Mouse (Mus musculus): ENCODE measurements around the gene Timmdc1. TPM values are rescaled to one million over a fixed set of nuclear protein-coding genes. Genes with fewer than 3 reads are reported as not detected.

Gene Timmdc1
- polyA plus RNA-seq, 1 experiment from 2014 or later: 21.5 TPM

DNA sequence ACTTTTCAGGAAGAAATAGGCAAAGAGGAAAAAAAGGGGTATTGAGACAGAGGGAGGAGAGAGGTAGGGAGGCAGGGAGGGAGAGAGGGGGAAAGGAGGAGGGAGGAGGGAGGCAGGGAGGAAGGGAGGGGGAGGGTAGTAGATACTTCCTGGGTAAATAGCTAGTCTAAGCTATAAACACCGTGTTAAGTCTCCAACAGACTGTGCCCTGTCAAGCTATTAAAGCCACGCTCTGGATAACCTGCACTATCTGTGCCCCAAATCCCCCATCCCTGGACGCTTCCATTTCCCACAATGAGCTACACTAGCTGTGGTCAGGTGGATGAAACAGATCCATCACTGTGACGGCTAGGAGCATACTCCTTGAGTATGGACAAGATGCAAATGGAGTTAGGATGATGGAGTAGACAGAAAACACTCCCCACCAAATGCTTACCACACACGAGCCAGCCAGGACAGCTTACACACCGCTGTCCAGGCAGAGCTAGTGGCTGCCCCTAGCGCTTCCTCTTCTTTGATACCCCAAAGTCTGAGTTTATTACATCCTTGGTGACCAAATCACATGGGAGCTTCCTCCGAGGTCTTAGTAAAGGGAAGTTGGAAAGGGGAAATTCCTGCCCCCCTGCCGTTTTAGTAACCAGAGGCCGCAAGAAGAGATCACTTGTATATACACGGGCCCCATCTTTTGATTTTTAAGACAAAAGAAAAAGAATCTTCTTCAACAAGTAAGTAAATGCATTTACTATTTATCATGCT lies 65.5 kb downstream of the Timmdc1 start:
- Histone ChIP-seq H3K27me3 (ENCODE audit: control insufficient read depth, insufficient read depth, low read length) (no peaks in the 10 kb centered on the region), H3K4me2 (ENCODE audit: low read depth, low read length) (no peak overlapping the region), H3K27ac (replicated peaks; ENCODE audit: low read depth, low read length) (no peak overlapping the region), H3K9ac (replicated peaks; ENCODE audit: low read length) (no peak overlapping the region), H3K36me3 (replicated peaks; ENCODE audit: control insufficient read depth, insufficient read depth, low read depth, low read length) (no peaks in the 10 kb centered on the region), H3K4me3 (ENCODE audit: low read depth, low read length) (no peak overlapping the region), H3K4me1 (ENCODE audit: control insufficient read depth, insufficient read depth, low read length) (no peaks in the 10 kb centered on the region), H3K9me3 (replicated peaks; ENCODE audit: control insufficient read depth, low read length) (no peaks in the 10 kb centered on the region)
- 58% methylated on average over 11 of the region's 11 CpGs for WGBS
- DNase-seq (ENCODE audit: low spot score): no peak
- no peak for ATAC-seq (replicated peaks; ENCODE audit: insufficient number of reproducible peaks, low FRiP score, low TSS enrichment, low read depth)

DNA sequence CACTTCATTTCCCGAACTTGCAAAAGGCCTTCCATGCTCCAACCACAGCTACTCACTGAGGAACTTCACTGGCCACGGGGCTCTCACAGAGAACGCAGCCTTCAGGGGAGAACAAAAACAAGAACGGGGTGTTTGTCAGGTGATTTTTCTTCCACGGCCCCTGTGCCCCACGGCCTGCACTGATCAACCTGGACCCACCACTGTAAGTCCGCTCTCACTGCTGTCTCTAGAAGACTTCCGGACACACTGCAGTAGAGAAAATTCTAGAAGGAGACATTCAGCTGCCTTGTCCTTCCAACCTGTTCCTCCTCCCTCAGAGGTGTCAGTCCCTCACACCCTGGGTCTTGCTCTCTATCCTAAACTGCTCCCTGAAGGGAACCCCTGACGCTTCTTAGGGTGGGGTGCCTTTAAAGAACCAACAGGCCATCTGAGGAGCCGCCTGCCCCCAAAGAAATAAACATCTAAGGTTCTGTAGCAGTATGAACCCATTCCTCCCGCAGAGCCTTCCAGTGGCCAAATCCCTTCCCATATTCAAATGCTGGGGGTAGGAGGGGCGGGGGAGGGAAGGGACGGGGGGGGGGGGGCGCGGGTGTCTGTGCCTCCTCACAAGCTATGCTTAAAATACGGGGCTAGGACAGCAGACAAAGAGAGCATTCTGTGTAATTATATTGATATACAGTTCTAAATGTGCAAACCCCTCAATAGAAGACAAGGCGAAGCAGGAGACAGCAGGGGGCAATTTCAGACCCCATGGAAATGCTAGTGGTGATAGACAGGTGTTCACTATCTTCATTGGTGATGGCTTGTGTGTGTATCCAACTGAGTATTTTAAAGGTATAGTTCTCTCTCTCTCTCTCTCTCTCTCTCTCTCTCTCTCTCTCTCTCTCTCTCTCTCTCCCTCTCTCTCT lies 66.7 kb downstream of the Timmdc1 start, which contains the start of gene Cd80:
Cd80 (plus strand) TSS at position 51 of the 908 bp plus-strand sequence.
- WGBS: 81% methylated on average over 15 of the region's 17 CpGs
- no peak for DNase-seq (ENCODE audit: low spot score)
- H3K27me3 ChIP-seq (ENCODE audit: control insufficient read depth, insufficient read depth, low read length): no peaks in the 10 kb centered on the region
- H3K9me3 ChIP-seq (replicated peaks; ENCODE audit: control insufficient read depth, low read length): no peaks in the 10 kb centered on the region
- no peak within 1 kb of the TSS for H3K4me2 ChIP-seq (ENCODE audit: low read depth, low read length)
- no peak for ATAC-seq (replicated peaks; ENCODE audit: insufficient number of reproducible peaks, low FRiP score, low TSS enrichment, low read depth)
- H3K9ac ChIP-seq (replicated peaks; ENCODE audit: low read length): no peak within 1 kb of the TSS
- H3K4me3 ChIP-seq (ENCODE audit: low read depth, low read length): no peak within 1 kb of the TSS
- no peaks in the 10 kb centered on the region for H3K4me1 ChIP-seq (ENCODE audit: control insufficient read depth, insufficient read depth, low read length)
- no peaks in the 10 kb centered on the region for H3K36me3 ChIP-seq (replicated peaks; ENCODE audit: control insufficient read depth, insufficient read depth, low read depth, low read length)
- H3K27ac ChIP-seq (replicated peaks; ENCODE audit: low read depth, low read length): no peak within 1 kb of the TSS

DNA sequence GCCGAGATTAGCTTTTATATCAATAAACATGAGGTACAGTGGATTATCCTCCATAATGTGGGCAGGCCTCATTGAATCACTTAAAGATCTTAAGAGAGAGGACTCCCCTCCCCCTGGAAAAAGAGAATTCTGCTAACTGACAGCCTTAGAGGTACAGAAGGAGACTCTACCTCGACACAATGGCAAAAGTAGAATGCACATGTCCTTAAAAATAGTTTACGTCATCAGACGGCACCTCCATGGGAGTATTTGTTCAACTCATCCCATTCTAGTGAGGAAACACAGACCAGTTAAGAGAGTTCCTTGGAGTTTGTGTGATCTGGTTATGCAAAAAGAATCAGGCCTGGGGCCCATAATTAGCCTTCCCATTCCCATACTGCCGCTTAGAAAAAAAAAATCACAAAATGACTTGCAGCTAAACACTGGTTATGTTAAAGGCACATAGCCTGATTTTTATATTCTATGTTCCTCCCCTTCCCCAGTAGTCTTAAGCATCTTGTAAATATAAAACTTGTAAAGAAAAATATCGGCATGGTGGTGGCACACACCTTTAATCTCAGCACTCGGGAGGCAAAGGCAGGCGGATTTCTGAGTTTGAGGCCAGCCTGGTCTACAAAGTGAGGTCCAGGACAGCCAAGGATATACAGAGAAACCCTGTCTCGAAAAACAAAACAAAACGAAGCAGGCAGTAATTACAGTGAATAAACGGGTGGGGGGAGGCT lies 67.8 kb downstream of the Timmdc1 start:
- Histone ChIP-seq H3K27me3 (ENCODE audit: control insufficient read depth, insufficient read depth, low read length) (no peaks in the 10 kb centered on the region), H3K36me3 (replicated peaks; ENCODE audit: control insufficient read depth, insufficient read depth, low read depth, low read length) (no peaks in the 10 kb centered on the region; the same call in 1 of the 2 replicates), H3K27ac (replicated peaks; ENCODE audit: low read depth, low read length) (no peak overlapping the region), H3K4me2 (ENCODE audit: low read depth, low read length) (no peak overlapping the region), H3K9ac (replicated peaks; ENCODE audit: low read length) (no peak overlapping the region), H3K9me3 (replicated peaks; ENCODE audit: control insufficient read depth, low read length) (no peaks in the 10 kb centered on the region), H3K4me1 (ENCODE audit: control insufficient read depth, insufficient read depth, low read length) (no peaks in the 10 kb centered on the region), H3K4me3 (ENCODE audit: low read depth, low read length) (no peak overlapping the region)
- DNase-seq (ENCODE audit: low spot score): no peak
- ATAC-seq (replicated peaks; ENCODE audit: insufficient number of reproducible peaks, low FRiP score, low TSS enrichment, low read depth): no peak
- WGBS: 78% methylated on average over 11 of the region's 11 CpGs

DNA sequence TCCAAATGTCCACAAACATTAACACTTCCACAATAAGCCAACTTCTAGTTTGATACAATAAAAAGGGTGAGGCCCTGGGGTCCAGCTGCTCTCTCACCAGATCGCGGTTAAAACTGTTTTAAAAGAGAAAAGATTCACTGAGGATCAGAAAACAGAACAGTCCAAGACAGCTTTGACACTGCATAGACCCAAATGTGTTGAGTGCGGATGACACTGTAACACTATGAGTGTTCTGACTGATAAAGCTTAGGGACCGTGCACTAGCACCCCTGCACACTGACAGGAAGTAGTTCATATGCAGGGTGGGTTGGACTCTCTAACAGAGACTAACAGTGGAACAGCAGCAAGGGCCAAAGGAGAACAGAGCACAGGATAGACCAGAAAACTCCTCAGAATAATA lies 68.5 kb downstream of the Timmdc1 start:
- no peaks in the 10 kb centered on the region for H3K4me1 ChIP-seq (ENCODE audit: control insufficient read depth, insufficient read depth, low read length)
- DNase-seq (ENCODE audit: low spot score): no peak
- H3K27me3 ChIP-seq (ENCODE audit: control insufficient read depth, insufficient read depth, low read length): no peaks in the 10 kb centered on the region
- 91% methylated on average over 4 of the region's 4 CpGs for WGBS
- no peaks in the 10 kb centered on the region; the same call in 1 of the 2 replicates for H3K36me3 ChIP-seq (replicated peaks; ENCODE audit: control insufficient read depth, insufficient read depth, low read depth, low read length)
- no peak overlapping the region for H3K4me3 ChIP-seq (ENCODE audit: low read depth, low read length)
- H3K4me2 ChIP-seq (ENCODE audit: low read depth, low read length): no peak overlapping the region
- H3K27ac ChIP-seq (replicated peaks; ENCODE audit: low read depth, low read length): no peak overlapping the region
- ATAC-seq (replicated peaks; ENCODE audit: insufficient number of reproducible peaks, low FRiP score, low TSS enrichment, low read depth): no peak
- H3K9ac ChIP-seq (replicated peaks; ENCODE audit: low read length): no peak overlapping the region
- no peaks in the 10 kb centered on the region for H3K9me3 ChIP-seq (replicated peaks; ENCODE audit: control insufficient read depth, low read length)

DNA sequence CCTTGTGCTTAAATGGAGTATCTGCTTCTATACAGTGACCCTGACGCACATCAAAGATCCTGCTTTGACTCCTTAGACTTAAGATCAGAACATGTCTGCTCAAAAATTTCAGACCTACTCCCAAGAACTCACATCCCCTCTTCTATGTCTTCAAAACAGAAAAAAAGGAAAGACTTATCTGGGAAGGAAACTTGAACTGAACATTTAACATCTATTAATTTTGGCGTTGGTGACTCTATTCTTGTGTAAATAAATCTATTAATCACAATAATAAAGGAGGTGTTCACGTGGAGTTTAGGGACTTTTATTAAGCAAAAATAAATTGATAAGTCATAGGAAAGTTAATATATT lies 69.3 kb downstream of the Timmdc1 start:
- Histone ChIP-seq H3K9me3 (replicated peaks; ENCODE audit: control insufficient read depth, low read length) (no peaks in the 10 kb centered on the region), H3K4me3 (ENCODE audit: low read depth, low read length) (peak overlapping the region; percentile 72), H3K4me2 (ENCODE audit: low read depth, low read length) (peak overlapping the region; percentile 51), H3K27ac (replicated peaks; ENCODE audit: low read depth, low read length) (no peak overlapping the region), H3K9ac (replicated peaks; ENCODE audit: low read length) (peak overlapping the region; percentile 96), H3K36me3 (replicated peaks; ENCODE audit: control insufficient read depth, insufficient read depth, low read depth, low read length) (no peaks in the 10 kb centered on the region; the same call in 1 of the 2 replicates), H3K4me1 (ENCODE audit: control insufficient read depth, insufficient read depth, low read length) (no peaks in the 10 kb centered on the region), H3K27me3 (ENCODE audit: control insufficient read depth, insufficient read depth, low read length) (no peaks in the 10 kb centered on the region)
- ATAC-seq (replicated peaks; ENCODE audit: insufficient number of reproducible peaks, low FRiP score, low TSS enrichment, low read depth): no peak
- no peak for DNase-seq (ENCODE audit: low spot score)
- 32% methylated on average over 3 of the region's 3 CpGs for WGBS

DNA sequence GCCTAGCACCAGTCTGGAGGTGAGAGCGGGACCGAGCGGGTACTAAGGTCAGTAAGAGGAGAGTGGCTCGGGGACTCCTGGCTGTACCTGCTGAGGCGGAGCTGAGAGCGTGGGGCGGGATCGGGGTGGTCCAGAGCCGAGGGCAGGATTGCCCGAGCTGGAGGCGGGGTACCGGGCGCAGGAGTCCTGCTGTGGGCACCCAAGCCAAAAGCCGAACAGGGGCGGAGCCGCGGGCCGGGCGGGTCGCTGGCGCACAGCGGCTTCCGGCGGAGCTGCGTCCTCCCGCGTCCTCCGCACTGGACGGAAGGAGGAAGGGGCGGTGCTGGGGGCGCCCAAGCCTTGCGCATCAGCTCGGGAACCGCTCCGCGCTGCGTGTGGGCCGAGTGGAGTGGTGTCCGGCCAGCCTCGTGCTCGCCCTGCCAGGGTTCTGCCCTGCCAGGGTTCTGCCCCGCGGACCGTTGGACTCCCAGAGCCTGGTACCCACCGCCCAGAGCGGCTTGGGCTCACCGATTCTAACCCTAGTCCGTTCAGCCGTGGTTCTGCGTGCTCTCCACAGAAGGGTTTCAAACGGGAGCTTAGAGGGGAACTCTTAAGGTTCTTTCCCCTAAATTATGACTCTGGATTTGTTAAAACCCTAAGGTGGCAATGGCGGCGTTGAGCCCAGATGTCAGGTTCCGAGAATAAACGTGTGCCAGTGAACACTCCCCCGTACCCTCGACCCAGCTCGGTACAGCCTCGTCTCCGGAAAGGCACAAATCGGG lies 69.8 kb downstream of the Timmdc1 start, which contains the start of gene Adprh:
Adprh (minus strand) TSS at position 262 of the 761 bp plus-strand sequence.
- Histone ChIP-seq H3K27ac (replicated peaks; ENCODE audit: low read depth, low read length) (peak within 1 kb of the TSS; percentile 80), H3K27me3 (ENCODE audit: control insufficient read depth, insufficient read depth, low read length) (no peaks in the 10 kb centered on the region), H3K36me3 (replicated peaks; ENCODE audit: control insufficient read depth, insufficient read depth, low read depth, low read length) (no peaks in the 10 kb centered on the region; the same call in 1 of the 2 replicates), H3K4me2 (ENCODE audit: low read depth, low read length) (peak within 1 kb of the TSS; percentile 51), H3K4me1 (ENCODE audit: control insufficient read depth, insufficient read depth, low read length) (no peaks in the 10 kb centered on the region), H3K9me3 (replicated peaks; ENCODE audit: control insufficient read depth, low read length) (no peaks in the 10 kb centered on the region), H3K9ac (replicated peaks; ENCODE audit: low read length) (peak within 1 kb of the TSS; percentile 96), H3K4me3 (ENCODE audit: low read depth, low read length) (peak within 1 kb of the TSS; percentile 72)
- WGBS: 1% methylated on average over 56 of the region's 61 CpGs
- DNase-seq (ENCODE audit: low spot score): peak; percentile 93
- ATAC-seq (replicated peaks; ENCODE audit: insufficient number of reproducible peaks, low FRiP score, low TSS enrichment, low read depth): peak; percentile 97

DNA sequence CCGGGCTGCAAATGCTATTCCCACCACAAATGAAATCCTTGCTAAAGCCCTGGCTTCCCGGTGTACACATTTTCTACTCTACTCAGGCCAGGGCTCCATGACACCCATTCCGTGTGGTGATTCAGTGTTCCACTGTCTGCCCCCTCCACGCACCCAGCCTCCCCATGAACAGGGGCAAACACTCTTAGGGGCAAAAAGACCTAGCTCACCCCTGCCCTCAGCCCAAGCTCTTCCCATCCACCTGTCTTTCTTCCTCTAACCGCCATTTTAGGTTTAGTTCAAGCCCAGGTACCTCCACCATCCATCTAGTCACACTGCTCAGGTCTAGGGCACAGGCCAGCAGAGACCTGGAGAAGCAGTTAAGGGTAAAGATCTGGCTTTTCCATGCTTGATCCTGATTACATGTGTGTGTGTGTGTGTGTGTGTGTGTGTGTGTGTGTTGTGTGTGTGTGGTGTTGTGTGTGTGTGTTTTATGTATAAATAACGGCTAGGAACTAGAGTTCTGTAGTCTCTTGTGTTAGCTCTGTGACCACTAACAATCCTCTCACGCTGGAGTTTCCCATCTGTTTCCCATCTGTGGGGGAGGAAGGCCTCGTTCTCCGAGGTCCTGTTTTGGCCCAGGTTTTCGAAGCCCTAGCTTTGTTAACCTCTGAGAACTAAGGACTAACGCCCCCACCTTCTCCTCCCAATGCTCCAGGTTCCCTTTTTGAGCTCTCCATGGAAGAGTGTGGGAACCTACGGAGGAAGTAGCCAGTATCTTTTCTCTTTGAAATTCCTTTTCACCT lies 70.8 kb downstream of the Timmdc1 start:
- H3K4me2 ChIP-seq (ENCODE audit: low read depth, low read length): peak overlapping the region; percentile 51
- H3K27ac ChIP-seq (replicated peaks; ENCODE audit: low read depth, low read length): peak overlapping the region; percentile 80
- H3K27me3 ChIP-seq (ENCODE audit: control insufficient read depth, insufficient read depth, low read length): no peaks in the 10 kb centered on the region
- H3K9me3 ChIP-seq (replicated peaks; ENCODE audit: control insufficient read depth, low read length): no peaks in the 10 kb centered on the region
- no peak for ATAC-seq (replicated peaks; ENCODE audit: insufficient number of reproducible peaks, low FRiP score, low TSS enrichment, low read depth)
- no peaks in the 10 kb centered on the region; the same call in 1 of the 2 replicates for H3K36me3 ChIP-seq (replicated peaks; ENCODE audit: control insufficient read depth, insufficient read depth, low read depth, low read length)
- peak; percentile 64 for DNase-seq (ENCODE audit: low spot score)
- H3K4me1 ChIP-seq (ENCODE audit: control insufficient read depth, insufficient read depth, low read length): no peaks in the 10 kb centered on the region
- peak overlapping the region; percentile 96 for H3K9ac ChIP-seq (replicated peaks; ENCODE audit: low read length)
- 40% methylated on average over 12 of the region's 12 CpGs for WGBS
- peak overlapping the region; percentile 72 for H3K4me3 ChIP-seq (ENCODE audit: low read depth, low read length)
